Mouse (Mus musculus) megakaryocyte, embryonic 14.5 days (primary cell): ENCODE data around the gene 1700016D06Rik.

Source experiments
- FLI1 ChIP-seq: IDR thresholded peaks from 2 replicates; pipeline ENCODE4 v1.6.1; 2012; ENCODE audit warnings: low read length, inconsistent platforms, mixed read lengths
- GATA1 ChIP-seq: IDR thresholded peaks from 3 replicates; pipeline ENCODE4 v1.6.1; 2012; ENCODE audit warnings: mixed read lengths, low read length, inconsistent platforms, borderline replicate concordance

- TF ChIP-seq GATA1 = no peak
- TF ChIP-seq FLI1 = no peak
Observed at GRCm38 (mm10) chr8:11618063-11618462, 82.8 kb downstream of the 1700016D06Rik start.
